Mouse (Mus musculus) C2C12 (cell line): ENCODE data around the gene Timm10. TPM values are rescaled to one million over a fixed set of nuclear protein-coding genes. Genes with fewer than 3 reads are reported as not detected.
"Not testable (repeated sequence)": the region's sequence is repeated elsewhere in the genome, so short reads cannot be mapped to it uniquely, and the experiment has no call there.

Source experiments
- H3K27me3 ChIP-seq: one replicate; pipeline ENCODE4 v1.6.1; 2011; ENCODE audit not compliant: control insufficient read depth, insufficient read depth, insufficient read length
- H3K36me3 ChIP-seq: one replicate; pipeline ENCODE4 v1.6.1; 2011; ENCODE audit not compliant: control insufficient read depth, insufficient read depth
- H3K4me3 ChIP-seq: one replicate; pipeline ENCODE4 v1.5.1; 2011; ENCODE audit warnings: mild to moderate bottlenecking, control low read depth; ENCODE audit not compliant: poor library complexity, insufficient read depth, severe bottlenecking
- H3K79me2 ChIP-seq: one replicate; pipeline ENCODE4 v1.6.1; 2011; ENCODE audit not compliant: control insufficient read depth, insufficient read depth
- H3K79me3 ChIP-seq: one replicate; pipeline ENCODE4 v1.6.1; 2011; ENCODE audit warnings: low read depth, control low read depth
- H3ac ChIP-seq: one replicate; pipeline ENCODE3; 2011; ENCODE audit warnings: low read depth; ENCODE audit not compliant: control insufficient read depth, insufficient read length
- CEBPB ChIP-seq: IDR thresholded peaks from one replicate; pipeline ENCODE4 v1.6.1; 2011; ENCODE audit warnings: low read depth, mild to moderate bottlenecking, control low read depth, moderate library complexity
- CTCF ChIP-seq: IDR thresholded peaks from one replicate; pipeline ENCODE4 v1.5.1; 2011; ENCODE audit not compliant: control insufficient read depth, insufficient read depth, insufficient read length
- FOSL1 ChIP-seq: IDR thresholded peaks from one replicate; pipeline ENCODE4 v1.8.0; 2011; ENCODE audit warnings: mild to moderate bottlenecking, low read length; ENCODE audit not compliant: poor library complexity, insufficient read depth, severe bottlenecking
- MAX ChIP-seq: IDR thresholded peaks from one replicate; pipeline ENCODE4 v1.6.1; 2011; ENCODE audit warnings: mild to moderate bottlenecking, control low read depth
- MYOD1 ChIP-seq: IDR thresholded peaks from one replicate; pipeline ENCODE4 v1.6.1; 2011; ENCODE audit warnings: low read depth; ENCODE audit not compliant: control insufficient read depth, insufficient read length
- MYOG ChIP-seq: IDR thresholded peaks from one replicate; pipeline ENCODE4 v1.6.1; 2011; ENCODE audit not compliant: control insufficient read depth, insufficient read length; ENCODE audit errors: extremely low read depth
- USF1 ChIP-seq: IDR thresholded peaks from one replicate; pipeline ENCODE4 v1.6.1; 2011; ENCODE audit warnings: low read depth, mild to moderate bottlenecking, control low read depth, moderate library complexity
- polyA plus RNA-seq: library from polyadenylated mRNA; unstranded; fragments of >200 nt; fragmentation: generic; extraction: Trizol; gene quantifications from one replicate; pipeline ENCODE4 v1.2.1, GENCODE M21; 2012; ENCODE audit warnings: missing spikeins

Timm10 gene
- polyA plus RNA-seq, 1 experiment: 108 TPM

DNA sequence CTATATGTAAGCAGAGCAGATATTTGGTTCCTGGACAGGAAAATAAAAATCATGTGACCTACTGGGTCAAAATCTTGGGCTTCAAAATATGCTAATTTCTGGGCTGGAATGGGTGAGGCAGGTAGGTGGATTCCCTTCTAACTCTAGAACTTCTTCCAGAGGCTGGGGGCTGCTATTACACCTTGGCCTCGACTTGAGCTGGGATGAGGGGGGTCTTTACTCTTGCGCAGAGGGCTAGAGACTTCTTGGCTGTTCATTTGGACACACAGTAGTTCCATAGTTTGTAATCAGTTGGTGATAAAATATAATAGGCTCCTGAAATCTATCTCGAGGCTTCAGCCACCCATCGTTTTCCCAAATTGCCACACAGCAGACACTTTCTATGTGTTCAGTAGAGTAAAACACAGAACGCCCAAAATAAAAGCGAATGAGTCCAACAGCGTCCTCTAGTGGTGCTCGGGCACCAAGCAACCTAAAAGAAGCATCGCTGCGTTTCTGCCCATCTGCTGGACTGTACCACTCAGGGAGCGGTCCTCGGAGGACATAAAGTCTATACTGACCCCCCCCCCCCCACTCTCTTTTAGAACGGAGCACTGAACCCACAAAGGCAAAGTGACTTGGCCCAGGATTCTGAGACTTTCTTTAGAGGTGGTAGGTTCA lies 28.8 kb upstream of the Timm10 start:
- H3ac ChIP-seq: peak overlapping the region; percentile 50
- H3K27me3 ChIP-seq: no peaks in the 10 kb centered on the region
- peak overlapping the region; percentile 59 for H3K4me3 ChIP-seq
- TF ChIP-seq CTCF (peak; percentile 77), MYOD1 (no peak)
- H3K79me2 ChIP-seq: no peaks in the 10 kb centered on the region
- H3K36me3 ChIP-seq: no peaks in the 10 kb centered on the region
- H3K79me3 ChIP-seq: no peaks in the 10 kb centered on the region

DNA sequence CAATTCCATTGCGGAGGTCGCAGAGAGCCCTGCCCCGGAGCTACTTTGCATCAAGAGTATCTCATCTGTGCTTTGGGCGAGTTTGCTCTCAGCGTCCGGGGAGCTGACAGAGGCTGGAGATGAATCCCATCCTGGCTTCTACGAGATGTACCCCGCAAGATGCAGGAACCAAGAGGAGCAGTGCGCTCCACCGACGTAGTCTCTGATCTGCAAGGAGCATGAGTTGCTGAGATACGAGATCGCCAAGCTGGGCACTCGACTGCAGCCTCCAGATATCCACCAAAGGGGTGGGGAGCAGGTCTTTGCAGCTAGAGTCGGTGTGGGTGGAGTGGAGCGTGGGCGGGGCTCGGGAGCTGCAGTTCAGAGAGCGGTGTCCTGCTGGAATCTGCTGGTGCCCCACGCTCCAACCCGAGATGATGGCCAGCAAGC lies 28.3 kb upstream of the Timm10 start, which contains the start of gene Ube2l6:
Gene Ube2l6 (plus strand): TSS at position 336 of the 429 bp plus-strand sequence.
- no peak for TF ChIP-seq MAX
- no peak for TF ChIP-seq USF1
- no peak for TF ChIP-seq CTCF
- TF ChIP-seq MYOG: no peak
- TF ChIP-seq CEBPB: no peak
- no peak for TF ChIP-seq FOSL1
- TF ChIP-seq MYOD1: no peak
- H3ac ChIP-seq: peak within 1 kb of the TSS; percentile 50
- H3K36me3 ChIP-seq: no peaks in the 10 kb centered on the region
- no peaks in the 10 kb centered on the region for H3K79me2 ChIP-seq
- no peaks in the 10 kb centered on the region for H3K79me3 ChIP-seq
- peak within 1 kb of the TSS; percentile 59 for H3K4me3 ChIP-seq
- no peaks in the 10 kb centered on the region for H3K27me3 ChIP-seq

DNA sequence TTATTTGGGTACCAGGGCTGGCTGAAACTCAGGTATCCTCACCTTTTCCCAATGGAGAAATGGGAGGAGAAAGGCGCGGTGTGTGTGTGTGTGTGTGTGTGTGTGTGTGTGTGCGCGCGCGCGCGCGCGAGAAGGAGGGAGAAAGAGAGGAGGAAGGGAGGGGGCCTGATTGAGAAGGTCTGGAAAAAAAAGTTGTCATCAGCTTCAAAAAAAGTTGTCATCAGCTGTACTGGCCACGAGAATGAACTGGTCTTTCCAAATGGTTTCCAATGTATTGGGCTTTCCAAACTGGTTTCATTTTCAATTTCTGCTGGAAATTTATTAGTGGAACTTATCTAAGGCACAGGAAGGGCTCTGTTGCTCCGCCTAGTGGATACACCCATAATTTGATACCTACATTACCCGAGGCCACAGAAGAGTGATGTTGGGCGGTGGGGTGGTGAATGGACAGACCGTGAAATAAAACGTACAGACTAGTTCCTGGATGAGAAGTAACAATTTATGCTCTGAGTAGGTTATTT lies 27.7 kb upstream of the Timm10 start:
- H3K36me3 ChIP-seq: no peaks in the 10 kb centered on the region

DNA sequence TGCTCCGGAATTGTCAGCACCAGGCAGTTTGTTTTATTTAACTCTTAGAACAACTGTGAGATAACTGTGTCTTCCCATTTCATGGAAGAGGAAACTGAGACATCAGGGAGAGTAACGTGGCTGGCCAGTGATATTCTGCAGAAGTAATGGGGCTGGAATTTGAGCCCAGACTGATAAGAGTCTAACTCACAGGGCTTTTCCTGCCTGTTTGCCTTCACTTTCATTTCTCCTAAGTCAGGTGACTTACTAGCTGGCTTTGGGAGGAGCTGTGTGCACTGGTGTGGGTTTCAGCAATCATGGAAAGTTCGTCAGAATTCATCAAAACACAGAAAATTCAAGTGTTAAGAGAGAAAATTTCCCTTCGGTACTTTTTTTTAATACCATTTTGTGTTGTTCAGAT lies 26.5 kb upstream of the Timm10 start:
- Histone ChIP-seq H3K36me3 (no peaks in the 10 kb centered on the region), H3ac (no peak overlapping the region), H3K79me3 (no peaks in the 10 kb centered on the region), H3K4me3 (no peak overlapping the region), H3K79me2 (no peaks in the 10 kb centered on the region), H3K27me3 (no peaks in the 10 kb centered on the region)
- TF ChIP-seq CTCF (no peak), USF1 (no peak), MAX (no peak), MYOD1 (no peak), MYOG (no peak), CEBPB (no peak), FOSL1 (no peak)

More for the DNA sequence above, 27.7 kb upstream of the Timm10 start:
- H3K79me2 ChIP-seq: no peaks in the 10 kb centered on the region
- no peaks in the 10 kb centered on the region for H3K79me3 ChIP-seq
- peak overlapping the region; percentile 50 for H3ac ChIP-seq
- H3K4me3 ChIP-seq: peak overlapping the region; percentile 59
- TF ChIP-seq FOSL1: no peak
- TF ChIP-seq CTCF: no peak
- no peak for TF ChIP-seq MYOD1
- no peak for TF ChIP-seq MYOG
- TF ChIP-seq MAX: no peak
- no peak for TF ChIP-seq USF1
- TF ChIP-seq CEBPB: no peak
- H3K27me3 ChIP-seq: no peaks in the 10 kb centered on the region

DNA sequence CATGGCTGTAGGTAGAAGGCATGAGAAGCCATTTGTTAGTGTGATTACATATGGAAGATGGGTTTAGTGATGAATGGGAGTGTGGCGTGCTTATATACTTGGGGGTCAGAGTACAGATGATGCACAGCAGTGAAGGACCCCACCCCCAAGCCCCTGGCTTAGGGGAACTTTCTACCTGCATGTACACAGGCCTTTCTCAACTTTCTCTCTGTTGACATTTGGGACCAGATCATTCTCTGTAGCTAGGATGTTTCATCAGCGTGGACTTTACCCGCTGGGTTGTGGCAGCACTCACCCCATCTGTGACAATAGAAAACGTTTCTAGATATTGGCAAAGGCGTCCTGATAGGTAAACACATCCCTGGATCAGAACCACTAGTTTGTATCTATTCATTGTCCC lies 25.6 kb upstream of the Timm10 start:
- not testable (repeated sequence) for H3K27me3 ChIP-seq, H3K79me2 ChIP-seq, H3ac ChIP-seq, H3K4me3 ChIP-seq, H3K36me3 ChIP-seq, H3K79me3 ChIP-seq

DNA sequence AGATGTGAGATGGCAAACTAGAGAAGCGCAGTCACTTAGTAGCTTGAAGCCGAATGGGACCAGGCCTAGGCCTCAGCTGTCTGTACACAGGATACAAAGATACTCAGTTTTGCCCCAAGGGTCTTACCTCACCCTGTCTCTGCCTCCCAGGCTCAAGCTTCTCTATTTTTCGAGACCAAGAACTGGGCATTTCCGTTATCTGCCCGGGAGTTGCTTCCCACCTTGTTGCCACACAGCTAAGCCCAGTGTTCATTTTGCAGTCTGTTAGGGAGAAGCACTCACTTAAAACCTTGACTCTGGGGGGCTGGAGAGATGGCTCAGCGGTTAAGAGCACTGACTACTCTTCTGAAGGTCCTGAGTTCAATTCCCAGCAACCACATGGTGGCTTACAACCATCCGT lies 22.8 kb upstream of the Timm10 start:
- no peaks in the 10 kb centered on the region for H3K36me3 ChIP-seq
- H3K27me3 ChIP-seq: no peaks in the 10 kb centered on the region
- no peak overlapping the region for H3ac ChIP-seq

More for the DNA sequence above, 22.8 kb upstream of the Timm10 start:
- no peaks in the 10 kb centered on the region for H3K79me3 ChIP-seq
- H3K4me3 ChIP-seq: no peak overlapping the region
- no peaks in the 10 kb centered on the region for H3K79me2 ChIP-seq
- TF ChIP-seq MAX: no peak
- TF ChIP-seq MYOD1: no peak
- TF ChIP-seq MYOG: no peak
- TF ChIP-seq FOSL1: no peak
- no peak for TF ChIP-seq CEBPB
- TF ChIP-seq CTCF: no peak
- no peak for TF ChIP-seq USF1
